Mouse (Mus musculus): Measurements from ENCODE around the gene Sgsm2. TPM values are rescaled to one million over a fixed set of nuclear protein-coding genes. Genes with fewer than 3 reads are reported as not detected.

Sgsm2 gene
- polyA plus RNA-seq, 1 experiment from 2014 or later, result 4.2 TPM

- Histone ChIP-seq H3K27ac (ENCODE audit: low read length) (no peak overlapping the region), H3K27me3 (replicated peaks; ENCODE audit: control insufficient read depth, insufficient read depth, low read length) (no peaks in the 10 kb centered on the region), H3K9ac (ENCODE audit: low read depth, low read length) (no peak overlapping the region), H3K36me3 (ENCODE audit: control insufficient read depth, insufficient read depth, low read length) (no peaks in the 10 kb centered on the region), H3K4me2 (ENCODE audit: low read depth, low read length) (no peak overlapping the region), H3K9me3 (ENCODE audit: control insufficient read depth, low read length) (no peaks in the 10 kb centered on the region), H3K4me3 (ENCODE audit: low read length) (no peak overlapping the region), H3K4me1 (ENCODE audit: control insufficient read depth, insufficient read depth, low read length) (no peaks in the 10 kb centered on the region)
- no peak for ATAC-seq
- WGBS, result 62% methylated on average over 6 of the region's 6 CpGs
These were observed 27.3 kb downstream of the Sgsm2 start for GRCm38 (mm10) chr11:74869603-74870002.

- H3K36me3 ChIP-seq (ENCODE audit: control insufficient read depth, insufficient read depth, low read length), result no peaks in the 10 kb centered on the region
- no peaks in the 10 kb centered on the region for H3K9me3 ChIP-seq (ENCODE audit: control insufficient read depth, low read length)
- no peak overlapping the region for H3K4me3 ChIP-seq (ENCODE audit: low read length)
- H3K9ac ChIP-seq (ENCODE audit: low read depth, low read length), result no peak overlapping the region
- H3K27ac ChIP-seq (ENCODE audit: low read length), result no peak overlapping the region
- no peak overlapping the region for H3K4me2 ChIP-seq (ENCODE audit: low read depth, low read length)
- H3K27me3 ChIP-seq (replicated peaks; ENCODE audit: control insufficient read depth, insufficient read depth, low read length), result no peaks in the 10 kb centered on the region
- 89% methylated on average over 13 of the region's 13 CpGs for WGBS
- no peaks in the 10 kb centered on the region for H3K4me1 ChIP-seq (ENCODE audit: control insufficient read depth, insufficient read depth, low read length)
- no peak for ATAC-seq
These were observed 28.7 kb downstream of the Sgsm2 start for GRCm38 (mm10) chr11:74868046-74868760.

- Histone ChIP-seq H3K9ac (ENCODE audit: low read depth, low read length) (no peak overlapping the region), H3K27me3 (replicated peaks; ENCODE audit: control insufficient read depth, insufficient read depth, low read length) (no peaks in the 10 kb centered on the region), H3K36me3 (ENCODE audit: control insufficient read depth, insufficient read depth, low read length) (no peaks in the 10 kb centered on the region), H3K4me1 (ENCODE audit: control insufficient read depth, insufficient read depth, low read length) (no peaks in the 10 kb centered on the region), H3K27ac (ENCODE audit: low read length) (no peak overlapping the region), H3K4me2 (ENCODE audit: low read depth, low read length) (no peak overlapping the region), H3K4me3 (ENCODE audit: low read length) (no peak overlapping the region), H3K9me3 (ENCODE audit: control insufficient read depth, low read length) (no peaks in the 10 kb centered on the region)
- ATAC-seq, result no peak
- 73% methylated on average over 2 of the region's 2 CpGs for WGBS
These were observed 29.7 kb downstream of the Sgsm2 start for GRCm38 (mm10) chr11:74867181-74867580.

GRCm38 (mm10) chr11:74866640-74867039 is 30.2 kb downstream of the Sgsm2 start:
- WGBS, result 78% methylated on average over 4 of the region's 4 CpGs
- H3K36me3 ChIP-seq (ENCODE audit: control insufficient read depth, insufficient read depth, low read length), result no peaks in the 10 kb centered on the region
- H3K9ac ChIP-seq (ENCODE audit: low read depth, low read length), result no peak overlapping the region
- no peak overlapping the region for H3K27ac ChIP-seq (ENCODE audit: low read length)
- ATAC-seq, result no peak
- no peak overlapping the region for H3K4me3 ChIP-seq (ENCODE audit: low read length)
- no peak overlapping the region for H3K4me2 ChIP-seq (ENCODE audit: low read depth, low read length)
- no peaks in the 10 kb centered on the region for H3K4me1 ChIP-seq (ENCODE audit: control insufficient read depth, insufficient read depth, low read length)
- no peaks in the 10 kb centered on the region for H3K9me3 ChIP-seq (ENCODE audit: control insufficient read depth, low read length)
- H3K27me3 ChIP-seq (replicated peaks; ENCODE audit: control insufficient read depth, insufficient read depth, low read length), result no peaks in the 10 kb centered on the region

GRCm38 (mm10) chr11:74865252-74865651 is 31.6 kb downstream of the Sgsm2 start:
- 86% methylated on average over 9 of the region's 9 CpGs for WGBS
- Histone ChIP-seq H3K4me1 (ENCODE audit: control insufficient read depth, insufficient read depth, low read length) (no peaks in the 10 kb centered on the region), H3K9me3 (ENCODE audit: control insufficient read depth, low read length) (no peaks in the 10 kb centered on the region), H3K4me3 (ENCODE audit: low read length) (no peak overlapping the region), H3K27ac (ENCODE audit: low read length) (no peak overlapping the region), H3K9ac (ENCODE audit: low read depth, low read length) (no peak overlapping the region), H3K4me2 (ENCODE audit: low read depth, low read length) (no peak overlapping the region), H3K27me3 (replicated peaks; ENCODE audit: control insufficient read depth, insufficient read depth, low read length) (no peaks in the 10 kb centered on the region), H3K36me3 (ENCODE audit: control insufficient read depth, insufficient read depth, low read length) (no peaks in the 10 kb centered on the region)
- ATAC-seq, result no peak

- no peak for ATAC-seq
These were observed 32.4 kb downstream of the Sgsm2 start for GRCm38 (mm10) chr11:74864421-74864820.

GRCm38 (mm10) chr11:74863471-74863870 is 33.4 kb downstream of the Sgsm2 start:
- Histone ChIP-seq H3K36me3 (ENCODE audit: control insufficient read depth, insufficient read depth, low read length) (no peaks in the 10 kb centered on the region), H3K27ac (ENCODE audit: low read length) (no peak overlapping the region), H3K9ac (ENCODE audit: low read depth, low read length) (no peak overlapping the region), H3K4me1 (ENCODE audit: control insufficient read depth, insufficient read depth, low read length) (no peaks in the 10 kb centered on the region), H3K4me3 (ENCODE audit: low read length) (no peak overlapping the region), H3K27me3 (replicated peaks; ENCODE audit: control insufficient read depth, insufficient read depth, low read length) (no peaks in the 10 kb centered on the region), H3K9me3 (ENCODE audit: control insufficient read depth, low read length) (no peaks in the 10 kb centered on the region), H3K4me2 (ENCODE audit: low read depth, low read length) (no peak overlapping the region)
- WGBS, result 35% methylated on average over 11 of the region's 11 CpGs
- no peak for ATAC-seq

More at GRCm38 (mm10) chr11:74864421-74864820, 32.4 kb downstream of the Sgsm2 start:
- no peaks in the 10 kb centered on the region for H3K36me3 ChIP-seq (ENCODE audit: control insufficient read depth, insufficient read depth, low read length)
- H3K4me1 ChIP-seq (ENCODE audit: control insufficient read depth, insufficient read depth, low read length), result no peaks in the 10 kb centered on the region
- no peaks in the 10 kb centered on the region for H3K9me3 ChIP-seq (ENCODE audit: control insufficient read depth, low read length)
- H3K27me3 ChIP-seq (replicated peaks; ENCODE audit: control insufficient read depth, insufficient read depth, low read length), result no peaks in the 10 kb centered on the region
- no peak overlapping the region for H3K27ac ChIP-seq (ENCODE audit: low read length)
- no peak overlapping the region for H3K9ac ChIP-seq (ENCODE audit: low read depth, low read length)
- WGBS, result 88% methylated on average over 9 of the region's 9 CpGs
- H3K4me2 ChIP-seq (ENCODE audit: low read depth, low read length), result no peak overlapping the region
- H3K4me3 ChIP-seq (ENCODE audit: low read length), result no peak overlapping the region

- no peak for ATAC-seq
- H3K4me3 ChIP-seq (ENCODE audit: low read length), result no peak overlapping the region
- H3K27me3 ChIP-seq (replicated peaks; ENCODE audit: control insufficient read depth, insufficient read depth, low read length), result no peaks in the 10 kb centered on the region
These were observed 34.7 kb downstream of the Sgsm2 start for GRCm38 (mm10) chr11:74862129-74862528.

GRCm38 (mm10) chr11:74857756-74858155 is 39.1 kb downstream of the Sgsm2 start:
- Histone ChIP-seq H3K9ac (ENCODE audit: low read depth, low read length) (no peak overlapping the region), H3K4me2 (ENCODE audit: low read depth, low read length) (no peak overlapping the region), H3K27ac (ENCODE audit: low read length) (no peak overlapping the region), H3K4me1 (ENCODE audit: control insufficient read depth, insufficient read depth, low read length) (no peaks in the 10 kb centered on the region), H3K36me3 (ENCODE audit: control insufficient read depth, insufficient read depth, low read length) (peaks cover 3% of the 10 kb centered on the region; the same call in 1 of the 2 replicates), H3K4me3 (ENCODE audit: low read length) (no peak overlapping the region), H3K9me3 (ENCODE audit: control insufficient read depth, low read length) (no peaks in the 10 kb centered on the region), H3K27me3 (replicated peaks; ENCODE audit: control insufficient read depth, insufficient read depth, low read length) (no peaks in the 10 kb centered on the region)
- no peak for ATAC-seq
- WGBS, result 89% methylated on average over 9 of the region's 9 CpGs

More at GRCm38 (mm10) chr11:74862129-74862528, 34.7 kb downstream of the Sgsm2 start:
- Histone ChIP-seq H3K9me3 (ENCODE audit: control insufficient read depth, low read length) (no peaks in the 10 kb centered on the region), H3K27ac (ENCODE audit: low read length) (no peak overlapping the region), H3K9ac (ENCODE audit: low read depth, low read length) (no peak overlapping the region), H3K36me3 (ENCODE audit: control insufficient read depth, insufficient read depth, low read length) (peaks cover 3% of the 10 kb centered on the region; the same call in 1 of the 2 replicates), H3K4me2 (ENCODE audit: low read depth, low read length) (no peak overlapping the region), H3K4me1 (ENCODE audit: control insufficient read depth, insufficient read depth, low read length) (no peaks in the 10 kb centered on the region)
- 70% methylated on average over 5 of the region's 5 CpGs for WGBS

All from intestine, embryonic 16.5 days (tissue).